Mouse (Mus musculus): ENCODE measurements at regions not wholly inside any gene's neighbourhood (a gene's known extent, or its start where the extent isn't known, plus 50 kb on each side); places are given as distances from the start of the nearest gene placed in this dataset.

DNA sequence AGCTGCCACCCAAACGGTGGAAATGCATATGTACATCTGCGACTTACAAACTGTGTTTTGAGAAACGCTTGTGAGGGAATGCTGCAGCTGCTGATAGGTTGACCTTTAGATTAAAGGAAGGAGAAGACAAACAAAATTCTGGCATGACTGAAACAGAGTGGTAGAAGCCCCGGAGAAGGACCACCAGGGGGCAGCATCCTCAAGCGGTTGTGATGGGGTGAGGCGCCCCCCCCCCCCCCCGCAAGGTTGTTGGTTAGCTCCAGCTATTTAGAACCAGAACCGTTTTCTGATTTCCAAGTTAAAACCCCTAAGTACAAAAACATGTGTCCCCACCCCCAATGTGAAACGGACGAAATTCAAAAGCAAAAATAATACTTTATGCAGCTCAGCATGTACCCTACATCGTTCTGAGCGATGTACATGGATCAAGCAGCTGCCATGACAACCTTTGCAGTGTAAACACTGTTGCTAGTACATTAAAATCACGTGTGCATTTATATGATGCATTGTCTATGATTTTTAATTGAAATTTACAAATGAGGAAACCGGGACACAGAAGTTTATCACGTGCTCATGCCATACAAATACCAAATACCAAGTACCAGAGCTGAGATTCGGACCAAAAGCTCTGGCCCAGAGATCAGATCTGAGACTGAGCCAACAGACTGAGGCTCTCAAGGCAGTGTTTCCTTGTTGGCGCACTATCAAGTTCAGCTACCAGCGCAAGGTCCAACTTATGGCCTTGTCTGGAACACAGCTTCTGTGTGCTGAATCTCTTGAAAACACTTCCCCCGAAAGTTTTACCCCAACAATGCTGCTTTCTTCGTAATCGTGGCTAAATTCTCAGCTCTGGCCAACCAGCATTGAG is 100.0 kb upstream of the Ifngr1 start:
- peak; percentile 82 for TF ChIP-seq CTCF (IDR thresholded peaks at IDR 0.05; ENCODE audit: extremely low read depth, insufficient read depth, insufficient read length, insufficient replicate concordance)
- TF ChIP-seq POLR2A (IDR thresholded peaks at IDR 0.05; ENCODE audit: low read depth, low read length), result no peak
